Mouse (Mus musculus) liver, embryonic 11.5 days (tissue): ENCODE data around the gene Glmp. TPM values are rescaled to one million over a fixed set of nuclear protein-coding genes. Genes with fewer than 3 reads are reported as not detected.

Experiments
- ATAC-seq: fragments of 200-750 bp; cut with Nextera tagmentation; replicated peaks from 2 replicates; pipeline ENCODE4 v1.8.0; 2017; ENCODE audit warnings: moderate number of reproducible peaks, mild to moderate bottlenecking, moderate TSS enrichment, moderate library complexity; ENCODE audit not compliant: low FRiP score
- DNase-seq: peaks from one replicate; pipeline ENCODE4 v3.0.0-alpha.2; 2017; ENCODE audit warnings: low spot score
- H3K27ac ChIP-seq: fragments of 300-500 bp; sonication (generic); 2 replicates; pipeline ENCODE4 v1.5.1; 2014; ENCODE audit warnings: mild to moderate bottlenecking, low read depth, low read length, control low read depth
- H3K27me3 ChIP-seq: fragments of 300-500 bp; sonication (generic); replicated peaks from 2 replicates; pipeline ENCODE4 v1.6.1; 2014; ENCODE audit warnings: low read length, mixed read lengths; ENCODE audit not compliant: control insufficient read depth, insufficient read depth
- H3K36me3 ChIP-seq: fragments of 300-500 bp; sonication (generic); 2 replicates; pipeline ENCODE4 v1.6.1; 2014; ENCODE audit warnings: mild to moderate bottlenecking, low read length, moderate library complexity, mixed read lengths; ENCODE audit not compliant: control insufficient read depth, insufficient read depth
- H3K4me1 ChIP-seq: fragments of 300-500 bp; sonication (generic); replicated peaks from 2 replicates; pipeline ENCODE4 v1.6.1; 2014; ENCODE audit warnings: low read length, mixed read lengths; ENCODE audit not compliant: control insufficient read depth, insufficient read depth
- H3K4me2 ChIP-seq: fragments of 300-500 bp; sonication (generic); 2 replicates; pipeline ENCODE4 v1.6.1; 2014; ENCODE audit warnings: mild to moderate bottlenecking, control low read depth, moderate library complexity
- H3K4me3 ChIP-seq: fragments of 300-500 bp; sonication (generic); 2 replicates; pipeline ENCODE4 v1.5.1; 2014; ENCODE audit warnings: low read depth, low read length, control low read depth
- H3K9ac ChIP-seq: fragments of 300-500 bp; sonication (generic); 2 replicates; pipeline ENCODE4 v1.6.1; 2014; ENCODE audit warnings: low read depth, low read length, control low read depth
- H3K9me3 ChIP-seq: fragments of 300-500 bp; sonication (generic); 2 replicates; pipeline ENCODE4 v1.6.1; 2016; ENCODE audit warnings: low read length, inconsistent platforms, mixed read lengths; ENCODE audit not compliant: control insufficient read depth
- WGBS: fragments of 180-500 bp; shearing (Covaris S2); extraction: QIAGEN DNeasy Blood & Tissue Kit; methylation state at CpG from one replicate; pipeline ENCODE4 v1.1.7; 2014; 5-methylcytosine and 5-hydroxymethylcytosine counted together
- polyA plus RNA-seq: library from polyadenylated mRNA; unstranded; fragments of >200 nt; fragmentation: Nextera tagmentation; extraction: Ambion mirVana; gene quantifications from 2 replicates; pipeline ENCODE4 v1.2.1, GENCODE M21; 2014

The Glmp gene
- polyA plus RNA-seq, 1 experiment from 2014 or later: 111 TPM

GRCm38 (mm10) chr3:88339006-88339405 lies 14.2 kb downstream of the Glmp start:
- DNase-seq (no peak), ATAC-seq (no peak)
- no peaks in the 10 kb centered on the region for H3K27me3 ChIP-seq
- WGBS: 64% methylated on average over 3 of the region's 3 CpGs
- H3K4me2 ChIP-seq: peak overlapping the region; percentile 83
- H3K4me3 ChIP-seq: peak overlapping the region; percentile 15
- peaks cover 20% of the 10 kb centered on the region for H3K36me3 ChIP-seq
- 0 out of 2 replicates have a peak overlapping the region, but pooled peaks have one; percentile 30 for H3K9ac ChIP-seq
- peak overlapping the region; percentile 79 for H3K27ac ChIP-seq
- H3K9me3 ChIP-seq: no peaks in the 10 kb centered on the region
- peaks cover 44% of the 10 kb centered on the region for H3K4me1 ChIP-seq

GRCm38 (mm10) chr3:88350732-88351131 lies 25.9 kb downstream of the Glmp start:
- H3K4me2 ChIP-seq: no peak overlapping the region
- H3K4me1 ChIP-seq: no peaks in the 10 kb centered on the region
- no peak overlapping the region for H3K27ac ChIP-seq
- no peaks in the 10 kb centered on the region for H3K9me3 ChIP-seq
- no peak for ATAC-seq
- H3K27me3 ChIP-seq: no peaks in the 10 kb centered on the region
- WGBS: 88% methylated on average over 13 of the region's 13 CpGs
- no peak overlapping the region for H3K9ac ChIP-seq
- H3K4me3 ChIP-seq: no peak overlapping the region
- no peak for DNase-seq
- peaks cover 86% of the 10 kb centered on the region for H3K36me3 ChIP-seq

DNA sequence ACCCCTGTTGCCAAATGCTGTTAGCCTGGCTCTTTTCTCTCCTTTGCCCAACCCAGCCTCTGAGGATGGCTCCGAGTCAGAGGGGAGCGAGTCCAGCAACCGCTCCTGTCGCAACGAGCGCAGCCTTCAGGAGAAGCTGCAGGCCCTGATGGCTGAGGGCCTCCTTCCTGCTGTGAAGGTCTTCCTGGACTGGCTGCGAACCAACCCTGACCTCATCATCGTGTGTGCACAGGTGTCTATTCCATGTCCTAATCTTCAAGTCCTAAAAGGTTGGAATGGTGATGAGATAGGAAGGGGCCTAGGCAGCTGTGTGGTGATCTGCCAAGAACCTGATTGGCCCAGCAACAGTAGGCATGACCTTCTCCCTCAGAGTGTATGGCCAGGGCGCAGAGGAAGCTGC lies 28.1 kb downstream of the Glmp start:
- DNase-seq: no peak
- Histone ChIP-seq H3K4me1 (no peaks in the 10 kb centered on the region), H3K36me3 (peaks cover 86% of the 10 kb centered on the region), H3K4me2 (no peak overlapping the region), H3K9ac (no peak overlapping the region), H3K27me3 (no peaks in the 10 kb centered on the region), H3K9me3 (no peaks in the 10 kb centered on the region), H3K4me3 (no peak overlapping the region), H3K27ac (no peak overlapping the region)
- WGBS: 95% methylated on average over 9 of the region's 9 CpGs
- ATAC-seq: no peak

- H3K27ac ChIP-seq: no peak overlapping the region
- H3K4me1 ChIP-seq: no peaks in the 10 kb centered on the region
- DNase-seq (no peak), ATAC-seq (no peak)
- no peaks in the 10 kb centered on the region for H3K27me3 ChIP-seq
- WGBS: 95% methylated on average over 8 of the region's 8 CpGs
- no peak overlapping the region for H3K4me2 ChIP-seq
- H3K9me3 ChIP-seq: no peaks in the 10 kb centered on the region
- H3K9ac ChIP-seq: no peak overlapping the region
- H3K4me3 ChIP-seq: no peak overlapping the region
- H3K36me3 ChIP-seq: peaks cover 91% of the 10 kb centered on the region
Measured at GRCm38 (mm10) chr3:88354396-88355165, 29.8 kb downstream of the Glmp start.

DNA sequence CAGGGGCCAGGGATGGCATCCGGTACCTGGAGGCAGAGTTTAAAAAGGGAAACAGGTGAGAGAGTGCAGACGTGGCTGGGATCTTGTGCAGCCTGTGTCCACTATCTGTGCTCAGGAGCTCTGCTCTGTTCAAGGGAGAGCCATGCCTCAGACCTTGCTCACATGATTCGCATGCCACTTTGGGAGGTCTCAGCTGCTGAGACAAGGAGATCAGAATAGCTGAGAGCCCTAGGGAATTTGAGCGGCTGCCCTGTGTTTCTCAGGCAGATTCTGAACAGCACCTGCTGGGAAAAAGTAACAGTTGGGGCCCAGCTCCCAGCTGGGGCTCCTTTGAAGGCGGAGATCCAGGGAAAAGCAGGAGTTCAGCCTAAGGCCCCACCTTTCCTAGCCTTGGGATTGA lies 34.8 kb downstream of the Glmp start:
- DNase-seq (no peak), ATAC-seq (no peak)
- Histone ChIP-seq H3K4me2 (no peak overlapping the region), H3K4me3 (no peak overlapping the region), H3K27me3 (peaks cover 1% of the 10 kb centered on the region; the same call in 1 of the 2 replicates), H3K36me3 (peaks cover 69% of the 10 kb centered on the region), H3K27ac (no peak overlapping the region), H3K9ac (no peak overlapping the region), H3K4me1 (peaks cover 33% of the 10 kb centered on the region), H3K9me3 (no peaks in the 10 kb centered on the region)
- WGBS: 85% methylated on average over 5 of the region's 5 CpGs

DNA sequence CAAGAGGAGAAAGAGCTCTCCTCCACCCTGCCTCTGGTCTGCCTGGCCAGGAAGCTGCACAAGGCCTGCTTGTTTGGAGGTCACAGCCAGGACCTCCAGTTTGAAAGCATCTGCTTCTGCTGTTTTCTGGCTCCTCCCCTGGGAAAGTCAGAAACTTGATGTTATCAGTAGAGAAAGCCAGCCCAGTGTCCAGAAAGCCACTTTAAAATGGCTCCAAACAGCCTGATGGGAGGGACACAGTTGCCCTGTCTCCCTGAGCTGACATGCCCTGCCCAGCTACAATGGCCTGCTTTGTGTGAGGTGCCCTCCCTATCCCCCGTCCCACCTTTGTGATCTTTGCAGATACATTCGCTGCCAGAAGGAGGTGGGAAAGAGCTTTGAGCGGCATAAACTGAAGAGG lies 35.2 kb downstream of the Glmp start:
- Histone ChIP-seq H3K27ac (no peak overlapping the region), H3K36me3 (peaks cover 65% of the 10 kb centered on the region), H3K4me1 (peaks cover 36% of the 10 kb centered on the region), H3K9ac (no peak overlapping the region), H3K4me3 (no peak overlapping the region), H3K9me3 (no peaks in the 10 kb centered on the region), H3K4me2 (no peak overlapping the region), H3K27me3 (peaks cover 5% of the 10 kb centered on the region)
- DNase-seq (no peak), ATAC-seq (no peak)
- WGBS: 78% methylated on average over 3 of the region's 3 CpGs

DNA sequence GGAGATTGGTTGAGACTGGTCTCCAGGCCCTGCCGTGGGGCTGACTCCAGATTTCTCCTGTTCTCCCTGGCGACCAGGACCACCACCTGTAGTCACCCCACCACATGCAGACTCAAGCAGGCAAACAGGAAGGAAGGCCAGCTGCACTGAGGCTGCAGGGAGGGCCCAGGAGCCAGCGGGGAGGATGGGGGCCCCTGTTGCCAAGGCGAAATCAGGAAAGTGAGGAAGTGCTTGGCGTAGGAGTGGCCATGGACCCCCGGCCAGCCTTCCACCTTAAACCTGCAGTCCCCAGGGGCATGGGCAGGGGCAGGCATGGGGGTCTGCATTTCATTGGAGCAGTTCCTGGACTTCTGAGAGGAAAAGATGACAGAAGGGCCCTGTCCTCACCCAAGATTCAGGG lies 36.3 kb downstream of the Glmp start:
- Histone ChIP-seq H3K27ac (no peak overlapping the region), H3K4me2 (no peak overlapping the region), H3K9me3 (no peaks in the 10 kb centered on the region), H3K4me1 (peaks cover 36% of the 10 kb centered on the region), H3K9ac (no peak overlapping the region), H3K27me3 (peaks cover 17% of the 10 kb centered on the region), H3K36me3 (peaks cover 54% of the 10 kb centered on the region), H3K4me3 (no peak overlapping the region)
- ATAC-seq (no peak), DNase-seq (no peak)
- WGBS: 72% methylated on average over 6 of the region's 6 CpGs

- peaks cover 36% of the 10 kb centered on the region for H3K4me1 ChIP-seq
- peaks cover 48% of the 10 kb centered on the region for H3K36me3 ChIP-seq
- H3K4me2 ChIP-seq: no peak overlapping the region
- peak overlapping the region; percentile 76; the same call in 1 of the 2 replicates for H3K27ac ChIP-seq
- H3K27me3 ChIP-seq: peaks cover 21% of the 10 kb centered on the region
- no peak for DNase-seq
- no peak overlapping the region for H3K4me3 ChIP-seq
- no peak overlapping the region for H3K9ac ChIP-seq
- no peak for ATAC-seq
- WGBS: 82% methylated on average over 2 of the region's 2 CpGs
- no peaks in the 10 kb centered on the region for H3K9me3 ChIP-seq
Measured at GRCm38 (mm10) chr3:88361612-88362313, 36.9 kb downstream of the Glmp start.
